Mouse (Mus musculus) cerebellum, adult 2 months (tissue): ENCODE data around the gene Arv1.

ENCODE experiments used
- CTCF ChIP-seq: fragments of 200-500 bp; IDR thresholded peaks from 2 replicates; pipeline ENCODE4 v1.5.1; 2011; ENCODE audit warnings: low read depth, mild to moderate bottlenecking, control low read depth, low read length, moderate library complexity, borderline replicate concordance; ENCODE audit not compliant: insufficient read depth
- POLR2A ChIP-seq: fragments of 200-500 bp; IDR thresholded peaks from 2 replicates; pipeline ENCODE4 v1.6.1; 2011; ENCODE audit warnings: low read length, control low read depth, borderline replicate concordance; ENCODE audit not compliant: insufficient read depth

DNA sequence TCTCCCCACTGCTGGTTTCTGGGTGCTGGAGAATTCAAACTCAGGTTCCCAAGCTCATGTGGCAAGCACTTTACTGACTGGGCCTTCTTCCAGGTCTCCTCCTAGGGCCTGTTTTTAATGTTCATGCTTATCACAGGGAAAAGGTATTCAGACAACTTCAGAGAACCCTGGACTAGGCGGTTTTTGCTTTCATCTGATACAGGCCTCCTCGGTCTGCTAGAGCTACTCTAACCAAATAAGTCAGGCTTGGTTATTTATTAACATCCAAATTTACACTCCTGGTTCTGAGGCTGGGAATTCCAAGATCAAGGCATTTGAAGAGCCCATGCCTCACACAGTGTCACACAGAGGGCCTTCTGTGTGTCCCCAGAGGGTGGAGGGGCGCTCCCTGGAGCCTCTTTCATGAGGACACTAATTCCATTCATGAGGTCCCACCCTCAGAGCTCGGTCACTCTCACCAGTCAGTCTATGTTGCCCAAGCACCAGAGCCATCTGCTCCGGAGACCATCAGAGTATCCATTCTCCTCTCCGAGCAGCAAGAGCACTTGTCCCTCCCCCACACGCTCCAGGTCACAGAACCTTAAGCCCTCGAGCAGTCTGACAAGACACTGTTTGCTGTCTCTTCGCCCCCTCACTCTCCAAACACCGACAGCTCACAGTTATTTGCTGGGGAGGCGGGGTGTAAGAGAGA, 32.3 kb downstream of the Arv1 start:
- TF ChIP-seq POLR2A (no peak), CTCF (no peak)
